Mouse (Mus musculus) gastrocnemius, adult 2 months (tissue): ENCODE measurements at regions not wholly inside any gene's neighbourhood (a gene's known extent, or its start where the extent isn't known, plus 50 kb on each side); places are given as distances from the start of the nearest gene placed in this dataset.
A peak's percentile ranks its signal among the peaks of the same experiment; 100 is the strongest.

Experiments used
- DNase-seq: peaks from one replicate; pipeline ENCODE4 v3.0.0; 2022
- H3K27ac ChIP-seq: fragments of 200-600 bp; 2 replicates; pipeline ENCODE4 v1.8.1; 2022; ENCODE audit warnings: mild to moderate bottlenecking
- H3K4me3 ChIP-seq: fragments of 200-600 bp; 2 replicates; pipeline ENCODE4 v1.8.1; 2022; ENCODE audit warnings: mild to moderate bottlenecking, moderate library complexity
- CTCF ChIP-seq: fragments of 200-600 bp; IDR thresholded peaks from 2 replicates; pipeline ENCODE4 v1.8.1; 2022; ENCODE audit warnings: antibody characterized with exemption, mild to moderate bottlenecking, moderate library complexity
- intact Hi-C: fragments of 180-260 bp; cut with DNase I; formaldehyde crosslinking; loops from one replicate; pipeline ENCODE4 v1.15.1; 2025

- no peak for TF ChIP-seq CTCF
- intact Hi-C loops, result loop anchor here (5.0 kb wide), 1 partner anchor 450 kb away; no protein-coding TSS in a partner anchor
These were observed 93.9 kb upstream of the St8sia2 start for GRCm38 (mm10) chr7:74107176-74107928.

GRCm38 (mm10) chr7:74091402-74092025 lies 78.0 kb upstream of the St8sia2 start:
- no peak overlapping the region for H3K4me3 ChIP-seq
- no peak for DNase-seq
- no peak overlapping the region for H3K27ac ChIP-seq
- no peak for TF ChIP-seq CTCF
- intact Hi-C loops, result no loop called here

More at GRCm38 (mm10) chr7:74107176-74107928, 93.9 kb upstream of the St8sia2 start:
- Histone ChIP-seq H3K27ac (no peak overlapping the region), H3K4me3 (no peak overlapping the region)
- peak; percentile 31 for DNase-seq

DNA sequence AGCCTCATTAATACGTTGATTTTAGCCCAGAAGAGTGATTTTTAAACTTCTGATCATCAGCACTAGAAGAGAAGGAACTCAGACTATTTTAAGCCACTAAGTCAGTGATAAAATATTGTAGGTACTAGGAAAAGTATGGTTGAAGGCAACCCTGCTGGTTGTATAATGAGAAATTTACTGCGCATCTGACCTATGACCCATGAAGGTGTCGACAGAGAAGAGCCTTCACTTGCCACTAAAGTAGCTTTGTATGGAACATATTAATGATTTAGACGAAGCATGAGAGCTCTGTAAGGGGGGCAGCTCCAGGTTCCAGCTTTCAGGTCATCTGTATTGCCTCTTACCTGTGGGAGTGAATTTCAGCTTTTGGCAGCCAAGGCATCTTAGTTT lies 67.4 kb upstream of the St8sia2 start:
- no peak for DNase-seq
- Histone ChIP-seq H3K4me3 (no peak overlapping the region), H3K27ac (no peak overlapping the region)
- intact Hi-C loops, result no loop called here
- TF ChIP-seq CTCF, result no peak

DNA sequence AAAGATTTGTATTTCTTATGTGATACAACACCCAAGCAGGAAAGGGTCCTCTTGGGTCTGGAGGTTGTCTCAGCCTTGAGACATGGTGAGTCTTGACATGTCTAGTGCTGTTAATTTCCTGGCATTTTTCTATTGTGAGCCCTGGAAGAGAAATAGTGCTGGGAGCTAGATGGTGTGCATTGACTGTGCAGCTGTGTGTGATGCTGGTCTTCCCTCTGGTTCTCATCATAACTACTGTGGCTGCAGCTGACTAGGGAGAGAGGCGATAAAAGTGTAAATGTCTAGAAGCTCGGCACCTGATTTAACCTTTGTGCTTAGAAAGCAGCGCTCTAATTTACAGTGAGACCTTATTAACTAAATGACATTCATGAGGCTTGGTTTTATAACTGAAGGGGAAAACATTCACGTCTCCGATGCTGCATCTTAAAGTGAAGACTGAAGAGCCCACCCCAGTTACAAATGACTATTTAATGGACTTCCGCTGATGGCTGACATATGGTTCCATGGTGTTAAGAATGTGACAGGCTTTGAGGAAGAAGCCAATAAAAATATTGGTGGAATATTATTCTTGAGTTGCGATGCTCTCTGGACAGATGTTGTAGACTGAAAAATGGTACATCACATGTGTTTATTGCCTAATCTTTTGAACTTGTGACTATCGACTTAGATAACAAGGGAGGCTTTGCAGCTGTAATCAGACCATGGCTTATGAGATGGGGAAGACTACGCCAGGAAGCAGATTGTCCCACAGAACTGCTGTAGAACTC lies 66.8 kb upstream of the St8sia2 start:
- no peak for DNase-seq
- TF ChIP-seq CTCF, result no peak
- Histone ChIP-seq H3K4me3 (no peak overlapping the region), H3K27ac (no peak overlapping the region)
- intact Hi-C loops, result no loop called here

- no peak overlapping the region for H3K27ac ChIP-seq
- H3K4me3 ChIP-seq, result no peak overlapping the region
- no peak for TF ChIP-seq CTCF
- DNase-seq, result no peak
- intact Hi-C loops, result no loop called here
These were observed 59.1 kb upstream of the St8sia2 start for GRCm38 (mm10) chr7:74072632-74073031.

GRCm38 (mm10) chr7:74070836-74071235 lies 57.3 kb upstream of the St8sia2 start:
- no peak overlapping the region for H3K27ac ChIP-seq
- H3K4me3 ChIP-seq, result no peak overlapping the region
- no peak for TF ChIP-seq CTCF
- no peak for DNase-seq
- intact Hi-C loops, result no loop called here

DNA sequence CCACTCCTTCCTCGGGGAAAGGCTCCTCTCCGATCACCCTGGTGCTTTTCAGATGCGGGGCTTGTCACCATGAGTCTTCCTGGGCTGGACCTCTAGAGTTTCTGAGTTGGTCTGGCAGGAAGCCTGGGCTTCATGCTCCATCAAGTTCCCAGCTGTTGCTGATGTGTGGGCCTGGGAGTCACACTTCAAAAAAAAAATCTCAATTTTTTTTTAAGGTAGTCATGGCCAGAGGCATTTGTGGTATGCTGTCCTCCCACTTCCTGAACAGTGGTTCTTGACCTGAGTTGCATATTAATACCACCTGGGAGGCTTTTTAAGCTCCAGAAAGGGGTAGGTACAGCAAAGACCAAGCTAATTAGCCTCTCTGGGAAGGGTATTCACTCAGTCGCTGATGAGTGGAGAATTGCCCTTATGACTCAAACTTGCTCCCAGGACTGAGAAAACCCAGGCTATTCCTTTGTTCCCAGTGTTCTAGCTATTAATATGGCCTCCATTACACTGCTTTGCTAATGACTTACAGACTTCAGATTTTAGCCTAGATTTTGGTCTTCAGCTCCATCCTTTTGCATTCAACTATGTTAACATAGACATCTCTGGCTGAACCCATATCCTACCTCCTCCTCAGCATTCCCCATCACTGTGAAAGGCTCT lies 52.1 kb upstream of the St8sia2 start:
- H3K27ac ChIP-seq, result 0 out of 2 replicates have a peak overlapping the region, but pooled peaks have one; percentile 6
- no peak overlapping the region for H3K4me3 ChIP-seq
- peak; percentile 22 for DNase-seq
- no peak for TF ChIP-seq CTCF
- intact Hi-C loops, result no loop called here
